Mouse (Mus musculus) layer of hippocampus, adult 11-12 months (tissue): ENCODE measurements at regions not wholly inside any gene's neighbourhood (a gene's known extent, or its start where the extent isn't known, plus 50 kb on each side); places are given as distances from the start of the nearest gene placed in this dataset.

Experiments used
- DNase-seq: peaks from one replicate; pipeline ENCODE4 v3.0.0; 2022; ENCODE audit warnings: low spot score

DNA sequence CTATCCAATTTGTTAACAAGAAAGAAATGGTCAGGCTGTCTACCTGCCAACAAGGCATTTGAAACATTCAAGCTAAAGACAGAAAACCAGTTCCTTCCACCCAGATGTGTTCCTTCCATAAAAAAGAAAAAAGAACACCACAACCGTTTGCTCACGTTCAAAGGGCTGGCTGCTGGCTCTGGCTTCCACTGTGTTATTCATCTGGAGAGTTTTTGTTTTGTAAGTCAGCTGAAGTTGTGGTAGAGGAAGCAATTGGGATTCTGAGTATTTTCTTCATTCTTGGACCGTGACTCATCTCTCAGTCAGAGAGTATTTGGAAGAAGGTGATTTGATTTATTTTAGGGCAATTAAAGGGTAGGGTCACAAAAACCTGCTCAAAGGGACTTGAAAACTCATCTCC lies 203.2 kb upstream of the Klf4 start:
- DNase-seq = no peak

DNA sequence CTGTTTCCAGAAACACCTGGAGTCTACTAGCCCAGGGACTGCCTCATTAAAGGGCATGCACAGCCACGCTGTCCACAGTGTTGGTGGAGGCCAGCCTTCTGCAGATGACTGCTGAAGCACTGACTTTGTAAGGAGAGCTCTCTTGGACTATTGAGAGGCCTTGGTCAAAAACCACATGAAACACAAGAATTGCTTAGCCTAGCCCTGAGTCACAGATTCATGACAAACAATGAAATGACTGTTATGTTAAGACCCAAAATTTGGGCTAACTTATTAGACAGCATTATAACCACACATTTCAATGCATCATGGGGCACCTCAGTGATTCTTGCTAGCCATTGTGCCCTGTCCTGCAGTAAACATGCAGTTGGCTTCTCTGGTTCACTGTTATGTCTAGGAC lies 202.1 kb upstream of the Klf4 start:
- no peak for DNase-seq

DNA sequence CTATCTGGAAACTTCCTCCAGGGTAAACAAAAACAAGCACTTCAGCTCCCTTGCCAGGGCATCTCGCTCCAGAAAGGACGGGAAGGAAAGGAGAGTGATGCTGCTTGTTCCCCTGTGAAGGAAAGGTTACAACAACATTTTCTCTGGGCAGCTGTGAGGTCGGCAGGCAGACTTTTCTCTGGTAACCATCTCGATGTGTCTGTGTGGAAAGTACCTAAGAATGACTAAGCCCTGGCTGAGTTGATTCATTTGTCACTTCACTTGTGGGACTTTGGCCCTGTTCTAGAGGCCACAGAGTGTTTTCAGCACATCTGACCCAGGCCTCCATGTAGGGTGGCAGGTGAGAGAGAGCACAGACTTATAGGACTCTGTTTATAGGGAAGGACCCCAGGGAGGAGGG lies 201.0 kb upstream of the Klf4 start:
- DNase-seq = no peak

DNA sequence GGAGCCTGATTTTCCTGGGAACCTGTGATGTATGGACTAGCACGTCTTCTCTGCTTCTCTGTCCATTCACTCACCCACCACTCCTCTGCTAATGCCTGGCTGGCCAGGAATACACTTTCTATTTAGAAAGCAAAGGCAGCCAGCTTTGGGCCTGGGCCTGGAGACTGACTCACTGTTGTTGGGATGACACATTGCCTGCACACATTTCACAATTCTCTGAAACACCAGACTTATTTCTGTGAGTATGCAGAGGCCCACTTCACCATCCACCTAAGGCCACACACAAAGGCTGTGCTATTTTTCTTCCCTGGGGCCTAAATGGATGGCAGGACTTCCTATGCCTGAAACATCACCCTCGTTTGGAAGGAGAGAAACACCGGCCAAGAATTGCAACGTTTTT lies 199.7 kb upstream of the Klf4 start:
- peak; percentile 65 for DNase-seq

DNA sequence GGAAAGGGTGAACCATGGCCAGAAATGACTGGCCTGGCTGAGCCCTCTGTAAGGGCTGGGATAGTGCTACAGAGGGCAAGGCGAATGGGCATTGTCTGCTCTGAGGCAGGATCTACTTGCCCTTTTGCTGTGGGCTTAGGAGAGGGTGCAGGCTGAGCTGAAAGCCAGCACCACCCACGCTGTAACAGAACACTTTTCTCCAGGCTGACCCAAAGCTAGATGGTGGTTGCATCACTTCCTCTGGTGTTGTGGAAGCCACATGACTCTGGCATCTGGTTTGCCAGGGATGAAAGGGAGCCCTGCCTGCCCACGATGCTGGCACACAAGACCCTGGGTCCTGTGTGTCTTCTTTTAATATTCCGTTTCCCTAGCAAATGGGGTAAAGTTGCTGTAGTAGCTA lies 198.0 kb upstream of the Klf4 start:
- DNase-seq = peak; percentile 15

DNA sequence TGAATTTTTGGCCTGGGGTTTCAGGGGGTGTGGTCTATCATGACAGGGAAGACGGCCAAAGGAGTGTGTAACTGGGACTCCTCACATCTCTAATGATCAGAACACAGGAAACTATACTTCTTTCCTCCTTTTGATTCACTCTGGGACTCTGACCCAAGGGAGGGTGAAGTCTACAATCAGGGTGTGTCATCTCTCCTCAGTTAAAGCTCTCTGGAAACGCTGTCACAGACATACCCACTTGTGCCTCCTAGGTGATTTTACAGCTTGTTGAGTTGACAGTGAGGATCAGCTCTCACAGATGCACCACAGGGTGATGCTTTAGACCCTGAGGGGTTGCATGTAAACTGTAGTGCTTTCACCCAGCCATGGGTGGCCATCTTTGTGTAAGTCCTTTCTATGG lies 194.9 kb upstream of the Klf4 start:
- no peak for DNase-seq

DNA sequence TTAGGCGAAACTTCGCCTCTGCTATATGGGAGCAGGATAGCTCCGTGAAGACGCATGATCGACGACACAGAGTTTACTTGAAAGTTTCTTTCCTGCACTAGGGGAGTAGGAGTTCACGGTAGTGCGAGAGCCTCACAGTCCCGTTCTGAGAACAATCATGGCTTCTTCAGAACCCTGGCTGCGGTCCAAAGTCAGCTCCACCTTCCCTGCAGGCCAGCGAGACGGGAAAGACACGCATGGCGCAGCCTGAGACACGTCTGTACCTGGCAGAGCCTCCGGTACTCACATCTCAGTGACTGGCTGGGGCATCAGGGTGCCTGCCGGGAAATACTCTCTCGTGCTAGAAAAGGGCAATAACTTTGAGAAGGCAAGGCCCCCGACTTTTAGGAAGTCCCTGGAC lies 193.8 kb upstream of the Klf4 start:
- no peak for DNase-seq

DNA sequence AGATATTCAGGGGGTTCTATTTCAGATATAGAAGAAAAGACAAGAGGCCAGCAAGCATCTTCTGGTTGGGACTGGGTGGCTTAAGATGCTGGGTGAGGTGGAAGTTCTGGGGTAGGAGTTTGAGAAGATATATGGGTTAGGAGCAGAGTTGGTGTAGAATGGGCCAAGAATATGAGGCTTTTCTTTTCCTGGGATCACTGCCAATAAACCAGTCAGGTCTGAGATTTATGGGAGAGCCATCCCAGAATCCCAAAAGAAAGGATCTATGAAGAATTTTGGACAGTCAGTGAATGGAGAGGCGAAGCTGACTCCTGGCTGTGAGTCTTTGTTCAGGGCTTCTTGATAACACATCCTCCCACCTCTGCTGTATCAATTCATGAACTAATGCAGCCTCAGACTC lies 192.0 kb upstream of the Klf4 start:
- DNase-seq = no peak

DNA sequence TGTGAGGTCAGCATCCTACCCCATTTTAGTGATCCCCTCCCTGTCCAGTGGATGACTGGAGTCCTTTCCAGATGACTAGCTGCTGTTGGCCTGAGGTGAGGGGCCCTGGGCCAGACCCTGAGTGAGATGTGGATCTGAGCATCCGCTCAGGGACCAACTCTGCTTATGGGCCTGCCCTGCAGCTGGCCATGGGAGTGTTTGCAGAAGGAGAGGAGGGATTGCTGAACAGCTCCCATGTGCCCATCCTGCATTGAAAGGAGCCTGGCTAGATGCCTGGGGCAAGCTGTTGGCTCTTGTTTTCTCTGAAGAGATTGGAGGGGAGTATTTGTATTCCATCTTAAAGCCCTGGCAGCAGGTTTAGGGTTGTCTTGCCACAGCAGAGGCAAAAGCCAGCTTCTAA lies 190.9 kb upstream of the Klf4 start:
- no peak for DNase-seq

DNA sequence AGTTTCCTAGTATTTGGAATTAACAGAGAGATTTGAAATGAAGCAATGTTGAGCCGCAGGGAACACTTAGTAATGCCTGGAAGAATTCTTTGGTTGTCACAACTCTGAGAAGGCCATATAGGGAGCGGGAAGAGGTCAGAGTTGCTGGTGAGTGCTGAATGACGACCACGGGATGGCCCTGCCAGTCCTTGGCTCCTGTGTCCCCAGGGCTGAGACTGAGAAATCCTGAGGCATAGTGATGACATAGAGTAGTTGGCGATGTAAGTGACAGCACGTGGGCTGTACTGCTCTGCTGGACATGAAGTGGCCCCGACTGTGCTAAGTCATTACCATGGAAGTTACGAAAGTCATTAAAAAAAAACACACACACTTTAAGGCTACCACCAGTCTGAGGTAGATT lies 190.1 kb upstream of the Klf4 start:
- DNase-seq = no peak

DNA sequence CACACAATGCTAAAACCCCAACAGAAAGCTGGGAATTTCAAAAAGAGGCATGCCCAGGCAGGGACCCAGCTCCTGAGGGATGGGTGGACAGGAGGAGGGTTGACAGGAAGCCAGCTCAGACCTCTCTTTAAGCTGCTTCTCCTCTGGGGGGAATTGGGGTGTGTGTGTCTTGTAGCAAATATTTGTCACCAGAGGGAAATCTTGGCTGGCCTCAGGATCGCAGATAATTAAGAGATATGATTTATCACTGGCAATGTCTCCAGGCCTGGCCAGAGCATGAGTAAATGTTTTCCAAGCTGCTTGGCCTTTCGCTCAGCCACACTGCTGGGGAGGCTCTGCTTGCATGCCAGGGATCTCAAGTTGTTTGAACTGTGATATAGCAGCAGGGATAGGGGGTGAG lies 189.6 kb upstream of the Klf4 start:
- no peak for DNase-seq

DNA sequence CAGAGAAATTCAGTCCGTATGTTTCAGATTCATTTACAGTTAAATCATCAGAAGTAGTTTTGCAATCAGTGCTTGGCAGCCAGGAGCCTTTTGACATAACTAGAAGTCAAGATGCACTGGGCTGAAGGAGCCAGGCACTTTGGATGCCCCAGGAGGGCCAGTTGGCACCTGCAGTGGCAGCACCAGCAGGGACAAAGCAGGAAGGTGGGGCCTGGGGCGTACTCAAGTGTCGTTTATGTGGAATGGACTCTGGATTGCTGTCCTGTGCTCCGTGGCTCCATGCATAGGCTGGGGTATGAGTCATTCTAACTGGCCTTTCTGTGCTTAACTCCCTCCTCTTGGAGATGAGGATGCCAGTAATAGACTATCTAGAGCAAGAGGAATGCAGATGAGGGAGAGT lies 186.2 kb upstream of the Klf4 start:
- DNase-seq = no peak

DNA sequence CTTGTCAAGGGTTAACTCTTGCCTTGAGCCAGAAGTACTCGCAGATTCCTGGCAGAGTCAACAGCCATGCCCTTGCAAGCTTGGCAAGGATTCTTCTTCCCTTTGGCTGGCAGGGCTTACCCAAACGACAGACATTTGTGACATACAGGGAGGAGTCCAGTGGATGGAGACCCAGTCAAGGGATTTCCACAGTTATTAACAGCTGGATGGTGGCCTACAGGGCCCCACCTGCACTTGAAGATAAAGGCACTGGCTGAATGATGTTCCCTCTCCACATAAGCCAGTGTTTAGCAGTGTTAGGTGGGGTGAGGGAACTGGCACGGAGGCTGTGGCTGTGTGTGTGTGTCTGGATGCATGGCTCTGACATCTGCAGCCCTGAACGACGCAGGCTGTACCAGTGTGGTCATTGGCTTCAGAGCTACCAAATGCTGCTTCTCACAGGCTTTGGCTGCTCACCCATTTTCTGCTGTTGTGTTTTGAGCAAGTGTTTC lies 183.9 kb upstream of the Klf4 start:
- DNase-seq = no peak

DNA sequence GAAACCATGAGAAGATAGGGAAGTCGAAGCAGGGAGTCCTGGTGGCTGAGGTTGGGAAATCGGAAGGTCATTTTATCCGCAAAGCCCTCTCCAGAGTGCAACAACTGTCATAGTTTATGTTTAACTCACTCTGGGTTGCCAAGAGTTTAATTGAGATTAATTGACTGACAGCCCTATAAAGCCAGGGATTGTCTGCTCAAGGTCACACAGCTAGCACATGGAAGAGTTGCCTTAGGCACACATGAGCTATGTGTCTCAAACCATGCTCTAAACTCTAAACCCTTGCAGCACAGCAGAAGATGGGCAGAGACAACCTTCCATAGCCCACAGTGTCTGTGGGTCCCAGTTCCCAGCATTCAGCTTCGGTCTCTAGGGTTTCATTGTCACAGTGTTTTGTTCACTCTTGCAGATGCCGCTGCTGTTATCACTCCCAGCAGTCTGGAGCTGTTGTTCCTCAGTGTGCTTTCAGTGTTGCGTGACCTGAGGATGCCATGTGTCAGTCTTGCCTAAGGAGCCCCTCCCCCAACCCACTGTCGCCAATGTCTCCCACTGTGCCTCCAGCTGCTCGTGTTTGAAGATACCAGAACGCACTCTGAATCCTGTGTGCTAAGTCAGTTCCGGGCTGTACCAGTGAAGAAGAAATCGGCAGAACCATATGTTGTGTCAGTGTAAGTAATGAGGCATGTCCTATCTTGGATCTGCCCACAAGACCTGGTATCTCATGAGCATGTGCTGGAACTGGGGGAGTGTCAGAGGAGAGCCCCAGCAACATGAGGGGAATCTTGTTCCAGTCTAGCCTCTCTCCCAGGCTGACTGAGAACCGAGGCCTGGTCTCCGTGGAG lies 179.5 kb upstream of the Klf4 start:
- no peak for DNase-seq

DNA sequence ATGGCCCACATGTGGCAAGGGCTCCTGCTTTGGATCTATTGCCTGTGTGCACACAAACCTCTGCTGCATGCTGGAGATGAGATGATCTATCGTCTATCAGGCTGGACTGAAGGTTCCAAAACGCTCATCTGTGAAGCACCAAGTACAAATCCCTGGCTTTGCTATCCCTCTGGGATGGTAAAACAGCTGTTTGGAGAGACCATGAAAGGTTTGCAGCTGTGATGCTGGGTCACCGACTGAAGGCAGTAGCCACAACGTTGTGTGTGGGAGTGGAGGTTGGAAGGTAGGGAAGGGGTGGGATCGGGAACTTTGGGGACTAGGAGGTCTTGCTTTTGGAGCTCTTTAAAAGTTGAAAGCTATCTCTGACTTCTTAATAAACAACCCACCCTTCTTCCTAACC lies 178.2 kb upstream of the Klf4 start:
- DNase-seq = no peak

DNA sequence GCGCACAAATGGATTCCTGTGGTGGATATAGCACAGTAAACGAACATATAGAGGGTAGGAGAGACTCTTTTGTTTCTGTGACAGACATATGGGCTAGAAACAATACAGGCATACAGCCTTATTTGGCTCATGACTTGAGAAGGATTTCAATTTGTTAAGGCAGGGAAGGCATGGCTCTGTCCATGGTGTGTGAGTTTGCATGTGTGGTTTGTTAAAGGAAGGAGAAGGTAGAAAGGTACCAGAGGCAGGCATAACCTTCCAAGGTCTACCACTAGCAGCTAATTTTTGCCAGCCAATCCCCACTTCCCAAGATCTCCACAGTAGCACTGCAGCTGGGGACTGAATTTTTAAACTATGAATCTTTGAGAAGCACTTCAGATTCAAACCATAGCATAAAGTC lies 176.5 kb upstream of the Klf4 start:
- DNase-seq = no peak

DNA sequence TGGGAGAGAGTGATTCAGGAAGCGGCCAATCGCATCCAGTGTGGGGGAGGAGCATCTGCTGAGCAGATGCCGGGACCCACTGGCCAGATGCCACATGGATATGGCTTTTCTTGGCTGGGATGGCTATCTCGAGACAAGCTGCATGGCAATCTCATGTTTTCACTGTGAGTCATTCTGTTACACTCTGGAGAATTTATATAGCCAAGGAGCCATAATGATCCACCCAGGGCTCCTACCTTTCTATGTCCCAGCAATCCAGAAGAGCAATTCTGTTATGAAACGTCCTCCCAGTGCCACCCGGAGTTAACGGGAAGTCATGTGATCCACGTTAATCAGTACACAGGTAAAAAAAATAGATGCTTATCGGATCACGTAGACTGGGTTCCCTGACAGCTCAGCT lies 175.7 kb upstream of the Klf4 start:
- DNase-seq = peak; percentile 12

DNA sequence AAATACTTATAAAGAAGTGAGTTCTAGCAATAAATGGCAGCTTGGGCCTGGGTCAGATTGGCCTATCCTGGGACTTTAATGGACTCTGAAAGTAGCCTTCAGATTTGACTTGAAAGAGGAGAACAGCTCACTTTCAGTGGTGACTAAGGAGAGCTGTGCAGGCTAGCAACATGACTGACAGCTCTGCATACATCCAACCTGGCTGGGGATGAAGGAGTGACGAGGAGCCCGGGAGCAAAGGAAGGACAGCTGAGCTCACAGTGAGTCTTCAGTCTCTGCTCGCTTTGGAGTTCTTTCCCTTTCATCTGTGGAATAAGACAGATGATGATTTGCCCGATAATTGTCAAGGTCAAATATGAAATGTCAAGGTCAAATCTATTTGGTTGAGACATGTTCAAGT lies 172.7 kb upstream of the Klf4 start:
- no peak for DNase-seq

DNA sequence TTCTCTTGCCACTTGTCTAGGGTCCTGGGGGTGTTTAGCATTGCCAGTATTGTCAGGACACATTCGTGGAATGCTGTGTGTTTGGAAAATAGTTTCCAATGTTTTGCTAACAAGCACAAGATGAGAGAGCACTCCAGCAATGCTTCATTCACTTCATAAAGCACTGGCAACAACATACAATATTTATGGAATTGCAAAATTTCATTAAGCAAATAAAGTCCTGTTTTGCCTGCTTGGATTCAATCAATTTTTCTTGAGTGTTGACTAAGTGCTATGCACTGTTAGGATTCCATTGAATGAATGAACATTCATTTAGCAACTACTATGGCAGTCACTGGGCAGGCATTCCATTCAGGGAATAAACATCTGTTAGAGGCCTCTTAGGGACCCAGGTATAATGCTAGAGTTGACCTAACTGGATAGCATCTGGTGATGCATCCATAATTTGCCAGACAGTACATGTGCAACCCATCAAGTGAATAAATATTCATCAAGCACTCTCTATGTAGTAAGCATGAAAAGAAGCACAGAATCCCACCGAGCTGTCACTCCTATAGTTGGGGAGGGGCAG lies 171.2 kb upstream of the Klf4 start:
- DNase-seq = no peak

DNA sequence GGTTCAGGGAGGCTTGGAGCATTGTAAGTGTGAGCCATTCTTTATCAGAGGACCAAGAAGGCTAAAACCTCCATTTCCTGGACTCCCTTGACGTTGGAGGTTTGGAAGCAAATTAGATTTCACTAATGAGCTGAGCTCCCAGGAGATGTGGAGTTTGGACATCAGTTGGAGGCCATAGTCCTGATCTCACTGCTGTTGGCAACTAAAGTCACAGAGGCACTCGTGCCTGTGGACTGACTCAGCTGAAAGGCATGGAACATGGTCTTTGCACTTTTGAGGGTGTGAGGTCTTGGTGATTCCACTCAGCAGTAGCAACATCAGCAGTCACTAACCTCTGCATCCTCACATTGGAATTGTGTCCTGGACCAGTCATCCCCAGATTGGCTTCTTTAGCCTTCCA lies 169.1 kb upstream of the Klf4 start:
- DNase-seq = no peak

DNA sequence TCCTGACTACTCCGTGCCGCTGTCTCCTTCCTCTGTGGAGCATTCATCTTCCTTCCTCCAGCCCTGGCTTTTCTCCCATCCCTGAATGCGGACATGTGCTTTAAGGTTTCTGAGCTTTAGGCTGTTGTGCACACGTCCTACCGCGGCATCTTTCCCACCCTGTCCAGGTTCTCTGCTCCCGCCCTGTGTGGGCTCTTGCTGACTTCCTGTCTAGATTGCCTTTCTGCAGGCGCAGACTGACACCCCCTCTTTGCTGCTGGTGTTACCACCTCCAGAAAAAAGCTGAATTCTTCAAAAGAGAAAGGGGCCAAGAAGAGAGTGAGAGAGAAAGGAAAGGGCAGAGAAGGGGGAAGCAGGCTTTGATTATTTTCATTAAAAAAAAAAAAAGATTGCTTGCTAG lies 167.7 kb upstream of the Klf4 start:
- DNase-seq = no peak

DNA sequence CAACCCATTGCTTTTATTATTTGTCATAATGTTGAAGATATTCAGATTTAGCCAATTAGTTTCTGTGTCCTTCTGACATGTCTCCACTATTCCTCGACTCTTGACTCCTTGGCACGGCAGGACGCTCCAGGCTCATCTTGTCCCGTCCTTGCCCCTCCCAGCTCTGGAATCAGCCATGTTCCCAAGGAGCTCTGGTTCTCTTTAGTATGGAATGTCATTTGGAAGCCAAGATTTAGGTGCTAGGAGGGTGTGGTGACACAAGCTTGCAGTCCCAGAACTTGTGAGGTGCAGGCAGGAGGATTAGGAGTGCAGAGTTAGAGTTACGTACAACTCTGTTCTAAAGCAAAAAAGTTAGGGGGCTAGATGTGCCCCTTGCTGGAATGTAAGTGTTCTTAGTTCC lies 166.9 kb upstream of the Klf4 start:
- DNase-seq = no peak

DNA sequence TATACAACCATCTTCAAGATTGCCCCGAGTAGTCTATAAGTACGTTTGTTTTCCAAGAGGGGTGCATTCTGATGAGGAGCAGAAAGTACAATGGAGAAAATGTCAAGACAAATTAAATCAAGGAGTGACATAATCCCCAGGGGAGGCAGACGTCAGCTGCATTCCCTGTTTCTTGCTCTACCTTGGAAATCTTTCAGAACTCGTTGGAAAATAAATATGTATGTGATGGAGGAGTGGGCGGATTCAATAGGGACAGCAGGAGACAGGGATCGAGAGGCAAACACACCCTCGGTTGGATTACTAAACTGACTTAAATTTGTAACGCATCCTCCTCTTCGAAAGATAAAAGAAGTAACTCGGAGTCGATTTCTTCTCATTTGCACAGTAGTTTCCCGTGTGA lies 164.8 kb upstream of the Klf4 start:
- DNase-seq = peak; percentile 6

DNA sequence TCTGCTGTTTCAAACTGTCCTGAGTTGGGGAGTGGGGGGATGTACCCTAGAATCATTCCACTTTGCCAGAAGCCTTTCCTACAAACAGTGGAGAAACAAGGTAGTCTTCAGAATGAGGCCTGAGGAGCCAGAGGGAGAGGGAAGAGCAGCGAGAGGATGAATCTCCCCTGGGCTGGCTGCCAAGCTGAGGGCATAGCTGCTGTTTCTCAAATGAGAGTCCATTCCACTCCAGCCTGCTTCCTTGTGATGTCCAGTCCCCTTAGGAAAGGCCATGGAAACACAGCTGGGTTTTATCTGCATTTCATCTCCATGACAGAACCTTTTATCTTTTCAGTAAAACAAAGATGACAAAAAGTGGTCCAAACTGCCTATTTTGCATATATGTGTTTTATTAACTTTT lies 164.2 kb upstream of the Klf4 start:
- no peak for DNase-seq
